Mouse (Mus musculus) embryonic facial prominence, embryonic 13.5 days (tissue): ENCODE measurements at regions not wholly inside any gene's neighbourhood (a gene's known extent, or its start where the extent isn't known, plus 50 kb on each side); places are given as distances from the start of the nearest gene placed in this dataset.

Source experiments
- ATAC-seq: fragments of 200-750 bp; cut with Nextera tagmentation; 2 replicates; pipeline ENCODE4 v1.8.0; 2017; ENCODE audit warnings: low read depth; ENCODE audit not compliant: insufficient number of reproducible peaks, insufficient read depth, low FRiP score, low TSS enrichment
- H3K27ac ChIP-seq: fragments of 300-500 bp; sonication (generic); 2 replicates; pipeline ENCODE4 v1.5.1; 2015; ENCODE audit warnings: moderate library complexity, mild to moderate bottlenecking, inconsistent platforms
- H3K27me3 ChIP-seq: fragments of 300-500 bp; sonication (generic); 2 replicates; pipeline ENCODE4 v1.6.1; 2015; ENCODE audit warnings: mild to moderate bottlenecking, inconsistent platforms
- H3K36me3 ChIP-seq: fragments of 300-500 bp; sonication (generic); 2 replicates; pipeline ENCODE4 v1.6.1; 2015; ENCODE audit warnings: mild to moderate bottlenecking, inconsistent platforms
- H3K4me1 ChIP-seq: fragments of 300-500 bp; sonication (generic); 2 replicates; pipeline ENCODE4 v1.6.1; 2015; ENCODE audit warnings: inconsistent platforms
- H3K4me2 ChIP-seq: fragments of 300-500 bp; sonication (generic); 2 replicates; pipeline ENCODE4 v1.6.1; 2015; ENCODE audit warnings: moderate library complexity, mild to moderate bottlenecking, inconsistent platforms
- H3K4me3 ChIP-seq: fragments of 300-500 bp; sonication (generic); 2 replicates; pipeline ENCODE4 v1.5.1; 2015; ENCODE audit warnings: mild to moderate bottlenecking, inconsistent platforms
- H3K9ac ChIP-seq: fragments of 300-500 bp; sonication (generic); 2 replicates; pipeline ENCODE4 v1.6.1; 2015; ENCODE audit warnings: mild to moderate bottlenecking, inconsistent platforms
- H3K9me3 ChIP-seq: fragments of 300-500 bp; sonication (generic); 2 replicates; pipeline ENCODE4 v1.6.1; 2016; ENCODE audit warnings: inconsistent platforms
- WGBS: fragments of 180-500 bp; shearing (Covaris S2); methylation state at CpG from one replicate; pipeline ENCODE4 v1.1.7; 2015; ENCODE audit warnings: mixed read lengths; 5-methylcytosine and 5-hydroxymethylcytosine counted together

- no peak overlapping the region for H3K9ac ChIP-seq
- H3K36me3 ChIP-seq: no peaks in the 10 kb centered on the region
- no peak for ATAC-seq
- no peaks in the 10 kb centered on the region for H3K9me3 ChIP-seq
- no peak overlapping the region for H3K4me2 ChIP-seq
- 83% methylated on average over 3 of the region's 3 CpGs for WGBS
- no peak overlapping the region for H3K27ac ChIP-seq
- H3K4me1 ChIP-seq: no peaks in the 10 kb centered on the region
- H3K4me3 ChIP-seq: no peak overlapping the region
- peaks cover 6% of the 10 kb centered on the region; the same call in 1 of the 2 replicates for H3K27me3 ChIP-seq
Measured at GRCm38 (mm10) chr4:153561991-153562390, 79.4 kb upstream of the Ajap1 start.

GRCm38 (mm10) chr4:153567329-153567973 is 84.8 kb upstream of the Ajap1 start:
- H3K9me3 ChIP-seq: no peaks in the 10 kb centered on the region
- ATAC-seq: no peak
- no peak overlapping the region for H3K4me3 ChIP-seq
- H3K9ac ChIP-seq: no peak overlapping the region
- 19% methylated on average over 2 of the region's 2 CpGs for WGBS
- no peak overlapping the region for H3K27ac ChIP-seq
- H3K36me3 ChIP-seq: no peaks in the 10 kb centered on the region
- no peaks in the 10 kb centered on the region for H3K27me3 ChIP-seq
- H3K4me2 ChIP-seq: no peak overlapping the region
- H3K4me1 ChIP-seq: no peaks in the 10 kb centered on the region

- no peaks in the 10 kb centered on the region for H3K36me3 ChIP-seq
- 55% methylated on average over 9 of the region's 9 CpGs for WGBS
- H3K4me3 ChIP-seq: no peak overlapping the region
- no peak overlapping the region for H3K9ac ChIP-seq
- no peaks in the 10 kb centered on the region for H3K4me1 ChIP-seq
- no peaks in the 10 kb centered on the region for H3K9me3 ChIP-seq
- no peak for ATAC-seq
- no peaks in the 10 kb centered on the region; the same call in 1 of the 2 replicates for H3K27me3 ChIP-seq
- H3K4me2 ChIP-seq: no peak overlapping the region
- H3K27ac ChIP-seq: no peak overlapping the region
Measured at GRCm38 (mm10) chr4:153573180-153573769, 90.7 kb upstream of the Ajap1 start.

GRCm38 (mm10) chr4:153593291-153593690 is 110.7 kb upstream of the Ajap1 start:
- Histone ChIP-seq H3K36me3 (no peaks in the 10 kb centered on the region), H3K9ac (no peak overlapping the region), H3K27ac (no peak overlapping the region), H3K27me3 (no peaks in the 10 kb centered on the region), H3K4me3 (no peak overlapping the region), H3K4me1 (peaks cover 6% of the 10 kb centered on the region), H3K9me3 (no peaks in the 10 kb centered on the region), H3K4me2 (no peak overlapping the region)
- 30% methylated on average over 11 of the region's 11 CpGs for WGBS
- no peak for ATAC-seq

GRCm38 (mm10) chr4:153599794-153600370 is 117.3 kb upstream of the Ajap1 start:
- ATAC-seq: no peak
- 67% methylated on average over 11 of the region's 11 CpGs for WGBS
- Histone ChIP-seq H3K36me3 (no peaks in the 10 kb centered on the region), H3K4me2 (no peak overlapping the region), H3K9me3 (no peaks in the 10 kb centered on the region), H3K4me3 (no peak overlapping the region), H3K27me3 (no peaks in the 10 kb centered on the region), H3K9ac (no peak overlapping the region), H3K27ac (no peak overlapping the region), H3K4me1 (peaks cover 6% of the 10 kb centered on the region)

- Histone ChIP-seq H3K36me3 (no peaks in the 10 kb centered on the region), H3K9me3 (no peaks in the 10 kb centered on the region), H3K4me1 (peaks cover 6% of the 10 kb centered on the region), H3K9ac (no peak overlapping the region), H3K27ac (no peak overlapping the region), H3K4me3 (no peak overlapping the region), H3K27me3 (no peaks in the 10 kb centered on the region), H3K4me2 (no peak overlapping the region)
- ATAC-seq: no peak
- 81% methylated on average over 4 of the region's 4 CpGs for WGBS
Measured at GRCm38 (mm10) chr4:153602496-153602895, 119.9 kb upstream of the Ajap1 start.

- 78% methylated on average over 11 of the region's 11 CpGs for WGBS
- Histone ChIP-seq H3K4me3 (no peak overlapping the region), H3K27ac (no peak overlapping the region), H3K4me1 (peaks cover 6% of the 10 kb centered on the region), H3K9ac (no peak overlapping the region), H3K4me2 (no peak overlapping the region), H3K36me3 (no peaks in the 10 kb centered on the region), H3K27me3 (no peaks in the 10 kb centered on the region), H3K9me3 (no peaks in the 10 kb centered on the region)
- no peak for ATAC-seq
Measured at GRCm38 (mm10) chr4:153603056-153603840, 120.6 kb upstream of the Ajap1 start.

GRCm38 (mm10) chr4:153603936-153604335 is 121.3 kb upstream of the Ajap1 start:
- no peak overlapping the region for H3K9ac ChIP-seq
- H3K4me2 ChIP-seq: no peak overlapping the region
- no peak overlapping the region for H3K27ac ChIP-seq
- H3K36me3 ChIP-seq: no peaks in the 10 kb centered on the region
- WGBS: 85% methylated on average over 7 of the region's 7 CpGs
- no peaks in the 10 kb centered on the region for H3K27me3 ChIP-seq
- H3K4me3 ChIP-seq: no peak overlapping the region
- peaks cover 6% of the 10 kb centered on the region for H3K4me1 ChIP-seq
- H3K9me3 ChIP-seq: no peaks in the 10 kb centered on the region
- no peak for ATAC-seq

GRCm38 (mm10) chr4:153604695-153605485 is 122.3 kb upstream of the Ajap1 start:
- H3K27me3 ChIP-seq: no peaks in the 10 kb centered on the region
- H3K36me3 ChIP-seq: no peaks in the 10 kb centered on the region
- ATAC-seq: no peak
- no peak overlapping the region for H3K9ac ChIP-seq
- H3K4me1 ChIP-seq: peaks cover 3% of the 10 kb centered on the region
- no peak overlapping the region for H3K4me3 ChIP-seq
- H3K4me2 ChIP-seq: no peak overlapping the region
- no peak overlapping the region for H3K27ac ChIP-seq
- H3K9me3 ChIP-seq: no peaks in the 10 kb centered on the region
- WGBS: 88% methylated on average over 16 of the region's 16 CpGs

- Histone ChIP-seq H3K9me3 (peaks cover 4% of the 10 kb centered on the region; the same call in 1 of the 2 replicates), H3K27me3 (no peaks in the 10 kb centered on the region), H3K4me3 (no peak overlapping the region), H3K4me2 (no peak overlapping the region), H3K36me3 (no peaks in the 10 kb centered on the region), H3K9ac (no peak overlapping the region), H3K27ac (no peak overlapping the region), H3K4me1 (no peaks in the 10 kb centered on the region)
- ATAC-seq: no peak
- WGBS: 84% methylated on average over 8 of the region's 8 CpGs
Measured at GRCm38 (mm10) chr4:153616058-153616457, 133.4 kb upstream of the Ajap1 start.

GRCm38 (mm10) chr4:153616938-153617337 is 134.3 kb upstream of the Ajap1 start:
- Histone ChIP-seq H3K9me3 (no peaks in the 10 kb centered on the region), H3K9ac (no peak overlapping the region), H3K27me3 (no peaks in the 10 kb centered on the region), H3K36me3 (no peaks in the 10 kb centered on the region), H3K4me3 (no peak overlapping the region), H3K4me1 (no peaks in the 10 kb centered on the region), H3K4me2 (no peak overlapping the region), H3K27ac (no peak overlapping the region)
- ATAC-seq: no peak
- WGBS: 76% methylated on average over 6 of the region's 6 CpGs
